Mouse (Mus musculus): ENCODE data around the gene Ms4a4a. TPM values are rescaled to one million over a fixed set of nuclear protein-coding genes. Genes with fewer than 3 reads are reported as not detected.

Ms4a4a gene
- polyA plus RNA-seq, 1 experiment from 2014 or later = 0.33 TPM

Other genes with a start within 250 kb of the Ms4a4a start
- gene 1700017D01Rik, start 244.6 kb upstream of the Ms4a4a start, polyA plus RNA-seq (2016; fragmentation: Nextera tagmentation; extraction: Ambion mirVana) = not detected in 2 replicates
- gene 1700025F22Rik, start 210.2 kb upstream of the Ms4a4a start, polyA plus RNA-seq (2016; fragmentation: Nextera tagmentation; extraction: Ambion mirVana) = not detected in 2 replicates
- not detected in 2 replicates for gene Ms4a13, start 178.8 kb upstream of the Ms4a4a start, polyA plus RNA-seq (2016; fragmentation: Nextera tagmentation; extraction: Ambion mirVana)
- not detected in 2 replicates for gene Ms4a12, start 143.1 kb upstream of the Ms4a4a start, polyA plus RNA-seq (2016; fragmentation: Nextera tagmentation; extraction: Ambion mirVana)
- gene Ms4a1, start 109.3 kb upstream of the Ms4a4a start, polyA plus RNA-seq (2016; fragmentation: Nextera tagmentation; extraction: Ambion mirVana) = not detected in 2 replicates
- not detected in 2 replicates for gene Ms4a5, start 91.7 kb upstream of the Ms4a4a start, polyA plus RNA-seq (2016; fragmentation: Nextera tagmentation; extraction: Ambion mirVana)
- not detected in 2 replicates for gene Ms4a14, start 61.1 kb upstream of the Ms4a4a start, polyA plus RNA-seq (2016; fragmentation: Nextera tagmentation; extraction: Ambion mirVana)
- not detected in 2 replicates for gene Ms4a7, start 39.4 kb upstream of the Ms4a4a start, polyA plus RNA-seq (2016; fragmentation: Nextera tagmentation; extraction: Ambion mirVana)
- gene Ms4a4c, start 29.2 kb downstream of the Ms4a4a start, polyA plus RNA-seq (2016; fragmentation: Nextera tagmentation; extraction: Ambion mirVana) = not detected in 2 replicates
- not detected in 2 replicates for gene Ms4a4b, start 68.0 kb downstream of the Ms4a4a start, polyA plus RNA-seq (2016; fragmentation: Nextera tagmentation; extraction: Ambion mirVana)
- gene Ms4a6c, start 93.8 kb downstream of the Ms4a4a start, polyA plus RNA-seq (2016; fragmentation: Nextera tagmentation; extraction: Ambion mirVana) = 0.49 TPM in 1 of 2 replicates, not detected in the other
- not detected in 2 replicates for gene Gm8369, start 110.4 kb downstream of the Ms4a4a start, polyA plus RNA-seq (2016; fragmentation: Nextera tagmentation; extraction: Ambion mirVana)
- gene Ms4a6b, start 141.0 kb downstream of the Ms4a4a start, polyA plus RNA-seq (2016; fragmentation: Nextera tagmentation; extraction: Ambion mirVana) = 0.18 and 0.72 TPM in 2 replicates
- 1.0 and 1.1 TPM in 2 replicates for gene Ms4a4d, start 161.3 kb downstream of the Ms4a4a start, polyA plus RNA-seq (2016; fragmentation: Nextera tagmentation; extraction: Ambion mirVana)
- 0.41 and 0.48 TPM in 2 replicates for gene Ms4a6d, start 229.3 kb downstream of the Ms4a4a start, polyA plus RNA-seq (2016; fragmentation: Nextera tagmentation; extraction: Ambion mirVana)
- gene Ms4a2, start 248.2 kb downstream of the Ms4a4a start, polyA plus RNA-seq (2016; fragmentation: Nextera tagmentation; extraction: Ambion mirVana) = 0.16 and 0.31 TPM in 2 replicates

All from heart, embryonic 10.5 days (tissue).